Mouse (Mus musculus) NIH3T3 (cell line): ENCODE measurements around the gene Ankrd45.
"Not testable (repeated sequence)": the region's sequence is repeated elsewhere in the genome, so short reads cannot be mapped to it uniquely, and the experiment has no call there.

Experiments
- DNase-seq: peaks from one replicate; pipeline ENCODE4 v3.0.0-alpha.2; 2012; ENCODE audit warnings: low read depth

Gene Ankrd45

DNA sequence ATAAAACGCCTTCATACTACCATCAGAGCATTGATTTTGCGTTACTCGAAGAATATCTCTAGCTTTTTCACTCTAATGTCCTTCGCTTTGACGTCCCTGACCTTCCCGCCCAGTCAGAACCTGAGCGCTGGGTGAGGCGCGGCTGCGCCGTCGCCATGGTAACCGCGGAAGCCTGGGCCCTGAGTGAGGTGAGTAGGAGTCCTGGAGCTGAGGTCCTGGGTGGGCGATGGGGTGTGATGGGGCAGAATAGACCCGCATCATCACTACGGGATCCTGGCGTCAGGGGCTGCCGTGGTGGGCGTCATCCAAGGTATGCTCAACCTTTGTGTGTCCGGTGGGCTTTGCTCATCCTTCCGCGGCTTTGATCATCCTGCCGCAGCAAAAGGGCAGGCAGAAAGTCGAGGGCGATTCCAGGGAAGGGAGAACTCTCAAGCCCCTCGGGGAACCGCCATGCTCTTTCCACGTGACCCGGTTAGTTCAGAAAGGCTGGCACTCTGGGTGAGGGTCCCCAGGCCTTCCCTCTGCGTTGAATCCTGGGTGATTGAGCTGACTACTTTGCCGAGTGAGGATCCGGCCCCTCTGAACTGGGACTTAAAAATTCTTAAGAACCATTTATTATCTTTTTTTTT lies at the start of gene Ankrd45:
Gene Ankrd45, plus strand, starts transcription at position 161 of the 629 bp plus-strand sequence.
- DNase-seq: no peak

DNA sequence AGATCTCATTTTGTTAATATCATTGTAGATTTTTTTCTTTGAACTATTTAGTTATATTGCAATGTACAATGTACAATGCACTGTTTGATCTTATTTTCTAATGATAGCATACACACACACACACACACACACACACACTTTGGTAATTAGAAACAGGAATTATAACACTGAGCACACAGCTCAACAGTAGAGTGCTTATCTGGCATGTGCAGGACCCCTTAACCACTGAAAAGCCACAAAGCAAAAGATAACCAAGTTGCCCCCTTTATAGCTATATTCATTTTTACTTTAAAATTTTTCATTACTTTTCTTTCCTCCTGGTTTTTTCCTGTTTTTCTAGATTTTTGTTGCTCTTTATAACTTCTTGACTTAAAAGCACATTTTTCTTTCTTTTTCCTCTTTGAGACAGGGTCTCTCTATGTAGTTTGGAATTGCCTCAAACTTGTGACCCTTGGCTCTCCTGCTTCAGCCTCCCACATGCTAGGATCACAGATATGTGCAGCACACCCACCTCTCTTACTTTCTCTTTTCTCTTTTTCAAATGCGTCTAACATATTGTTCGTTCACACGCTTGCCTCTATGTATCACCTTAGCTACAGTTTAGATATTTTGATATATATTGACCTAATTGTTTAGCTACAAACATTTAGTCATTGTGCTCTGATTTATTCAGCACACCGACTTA lies 42.6 kb upstream of the Ankrd45 start:
- no peak for DNase-seq

DNA sequence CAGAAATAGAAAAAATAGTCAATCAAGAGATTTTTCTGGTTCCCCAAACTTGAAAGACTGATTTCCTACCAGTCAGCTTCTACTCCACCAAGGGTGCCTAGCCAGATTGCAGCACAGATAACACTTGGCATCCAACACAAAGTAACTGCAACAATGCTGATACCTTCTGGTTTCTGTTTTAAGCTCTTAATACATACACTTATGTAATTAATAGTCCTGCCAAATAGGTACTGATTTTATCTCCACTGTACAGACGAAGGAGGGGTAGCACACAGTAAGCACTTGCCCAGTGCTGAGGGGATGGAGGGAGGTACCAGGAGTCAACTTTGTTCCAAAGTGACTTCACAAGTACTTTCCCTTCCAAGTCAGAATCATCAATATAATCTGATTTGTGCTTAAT lies 38.6 kb upstream of the Ankrd45 start:
- DNase-seq: no peak

DNA sequence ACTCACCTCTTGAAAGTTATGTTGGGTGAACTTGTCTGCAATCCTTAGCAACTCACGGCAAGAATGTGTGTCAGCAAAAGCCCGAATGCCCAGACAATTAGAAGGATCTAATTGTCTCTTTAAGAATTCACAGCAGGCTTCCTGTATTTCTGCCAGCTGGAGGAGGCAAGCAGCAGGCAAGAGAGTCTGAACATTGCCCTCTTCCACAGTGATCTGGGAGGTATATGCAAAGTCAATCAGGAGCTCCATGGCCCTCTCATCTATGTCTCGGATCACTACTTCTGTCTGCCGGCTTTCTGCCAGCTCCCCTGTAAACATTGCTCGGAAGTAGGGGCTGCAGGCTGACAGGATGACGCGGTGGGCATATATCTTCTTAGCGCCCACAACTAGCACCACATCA lies 33.3 kb upstream of the Ankrd45 start:
- DNase-seq: no peak

DNA sequence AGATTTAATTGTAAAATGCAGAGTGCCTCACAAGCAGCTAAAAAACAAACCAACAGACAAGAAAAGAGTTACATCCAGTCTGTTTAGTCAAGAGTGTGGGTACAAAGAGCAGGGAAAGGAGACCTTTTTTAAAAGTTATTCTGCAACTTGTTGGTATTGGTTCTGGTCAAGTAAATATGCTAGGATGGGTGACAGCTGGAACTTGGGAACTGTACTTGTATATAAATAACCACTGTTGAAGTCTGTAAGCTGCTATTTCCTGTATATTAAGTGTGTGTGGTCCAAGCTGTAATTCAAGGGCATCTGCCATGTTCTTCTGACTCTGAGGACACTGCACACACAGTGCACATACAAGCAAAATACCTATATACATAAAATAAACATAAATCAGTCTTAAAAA lies 27.9 kb upstream of the Ankrd45 start:
- no peak for DNase-seq

DNA sequence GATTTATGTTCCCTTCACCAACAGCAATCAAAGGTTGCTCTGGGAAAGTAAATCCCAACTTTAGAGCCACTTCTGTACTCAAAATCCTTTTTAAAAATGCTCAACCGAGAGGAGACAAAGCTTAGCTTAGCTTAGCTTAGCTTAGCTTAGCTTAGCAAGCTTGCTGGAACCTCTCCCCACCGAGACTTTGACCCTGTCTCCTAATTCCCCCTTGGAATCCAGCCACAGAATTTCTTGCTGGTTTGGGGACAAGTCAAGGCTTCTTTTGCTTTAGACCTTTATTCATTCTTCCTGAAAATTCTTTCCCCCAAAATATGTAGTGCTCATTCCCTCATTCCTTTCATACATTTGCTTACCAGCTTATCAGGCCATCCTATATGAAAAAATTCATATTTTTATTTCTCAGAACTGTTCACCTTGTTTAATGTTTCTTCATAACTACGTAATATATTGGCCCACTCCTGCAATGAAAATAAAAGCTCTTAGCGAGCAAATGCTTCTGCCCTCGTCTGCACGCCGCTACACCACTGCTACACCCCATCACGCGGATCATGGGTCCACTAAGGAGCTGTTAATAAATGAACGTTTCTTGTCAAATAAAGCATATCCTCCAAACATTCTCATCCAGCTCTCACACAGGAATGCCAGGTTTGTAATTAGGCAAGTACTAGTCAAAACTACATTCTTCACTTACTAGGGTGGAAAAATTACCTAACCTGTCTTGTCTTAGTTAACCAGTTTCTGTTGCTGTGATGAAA lies 19.7 kb upstream of the Ankrd45 start:
- DNase-seq: no peak

DNA sequence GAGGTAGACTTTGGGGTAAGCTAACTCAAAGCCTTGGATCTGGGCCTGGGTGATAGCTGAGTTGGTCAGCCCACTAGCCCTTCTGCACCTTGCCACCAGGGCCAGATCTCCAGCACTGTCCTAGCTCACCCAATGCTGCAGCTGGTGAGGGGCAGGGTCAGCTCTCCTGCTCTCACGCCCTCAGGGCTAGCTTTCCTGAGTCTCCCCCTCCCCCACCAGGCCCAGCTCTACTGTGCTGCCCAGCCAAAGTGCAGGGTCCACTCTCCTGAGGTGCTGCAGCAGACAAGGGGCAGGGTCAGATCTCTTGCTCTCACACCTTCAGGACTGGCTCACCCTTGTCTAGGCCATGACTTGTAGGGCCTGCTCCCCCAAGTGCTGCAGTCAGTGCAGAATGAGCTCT lies 16.0 kb upstream of the Ankrd45 start:
- no peak for DNase-seq

DNA sequence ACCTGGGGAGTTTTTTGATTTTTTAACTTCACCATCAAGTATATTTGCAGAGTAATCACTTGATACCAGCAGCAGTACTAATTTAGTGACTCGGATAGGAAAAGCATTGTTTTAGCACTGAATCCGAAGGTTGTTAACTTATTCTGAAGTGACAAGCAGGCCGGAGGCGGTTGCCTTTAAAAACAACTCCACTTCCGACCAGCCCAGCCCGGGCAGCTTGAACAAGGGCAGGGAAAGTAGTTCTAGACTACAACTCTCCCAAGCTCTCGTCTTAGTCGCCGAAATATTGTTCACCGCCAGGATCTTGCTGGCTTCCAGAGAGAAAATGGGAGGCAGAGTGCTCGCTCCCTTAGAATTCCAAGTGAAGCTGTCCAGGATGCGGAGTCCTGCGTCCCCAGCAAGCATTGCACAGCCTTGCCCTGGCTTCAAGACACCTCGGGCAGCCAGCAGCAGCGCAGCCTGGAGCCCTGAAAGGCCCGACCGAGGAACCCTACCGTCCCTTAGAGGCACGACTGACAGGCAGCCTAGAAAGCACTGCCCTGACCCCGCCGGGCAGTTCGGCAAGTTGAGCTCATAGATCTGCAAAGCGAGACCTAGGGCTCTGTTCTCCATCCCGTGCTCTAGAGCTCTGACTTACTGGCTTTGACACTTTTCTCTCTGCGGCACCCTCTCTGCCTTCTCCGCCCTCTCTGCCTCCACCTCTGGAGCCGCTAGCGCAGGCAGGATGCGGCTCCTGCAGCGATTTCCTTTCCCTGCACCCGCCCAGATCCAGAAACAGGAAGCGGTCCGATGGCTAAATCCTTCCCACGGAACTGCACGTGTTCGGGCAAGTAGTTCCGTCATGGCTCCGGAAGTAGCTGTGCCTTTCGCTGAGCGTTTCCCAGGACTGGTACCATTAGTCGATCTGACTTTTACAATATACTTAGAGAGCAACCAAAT lies 11.5 kb upstream of the Ankrd45 start, which contains the start of gene Klhl20:
Gene Klhl20, minus strand, starts transcription at position 786 of the 939 bp plus-strand sequence.
- peak; percentile 98 for DNase-seq

DNA sequence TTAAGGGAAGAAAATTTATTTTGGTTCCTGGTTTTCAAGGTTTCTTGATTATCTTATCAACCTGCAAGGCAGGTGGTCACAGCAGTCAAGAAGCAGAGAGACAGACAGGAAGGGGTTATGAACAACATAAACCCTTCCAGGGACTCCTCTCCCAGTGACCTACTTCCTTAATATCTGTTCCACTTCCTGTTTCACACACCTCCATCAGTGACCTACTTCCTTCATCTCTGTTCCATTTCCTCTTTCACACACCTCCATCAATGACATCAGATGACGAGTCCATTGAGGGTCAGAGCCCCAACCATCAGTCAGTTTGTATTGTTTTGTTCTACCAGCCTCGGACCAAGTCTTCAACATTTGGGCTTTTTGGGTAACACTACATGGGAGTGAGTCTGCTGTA lies 3.0 kb upstream of the Ankrd45 start:
- DNase-seq: no peak

DNA sequence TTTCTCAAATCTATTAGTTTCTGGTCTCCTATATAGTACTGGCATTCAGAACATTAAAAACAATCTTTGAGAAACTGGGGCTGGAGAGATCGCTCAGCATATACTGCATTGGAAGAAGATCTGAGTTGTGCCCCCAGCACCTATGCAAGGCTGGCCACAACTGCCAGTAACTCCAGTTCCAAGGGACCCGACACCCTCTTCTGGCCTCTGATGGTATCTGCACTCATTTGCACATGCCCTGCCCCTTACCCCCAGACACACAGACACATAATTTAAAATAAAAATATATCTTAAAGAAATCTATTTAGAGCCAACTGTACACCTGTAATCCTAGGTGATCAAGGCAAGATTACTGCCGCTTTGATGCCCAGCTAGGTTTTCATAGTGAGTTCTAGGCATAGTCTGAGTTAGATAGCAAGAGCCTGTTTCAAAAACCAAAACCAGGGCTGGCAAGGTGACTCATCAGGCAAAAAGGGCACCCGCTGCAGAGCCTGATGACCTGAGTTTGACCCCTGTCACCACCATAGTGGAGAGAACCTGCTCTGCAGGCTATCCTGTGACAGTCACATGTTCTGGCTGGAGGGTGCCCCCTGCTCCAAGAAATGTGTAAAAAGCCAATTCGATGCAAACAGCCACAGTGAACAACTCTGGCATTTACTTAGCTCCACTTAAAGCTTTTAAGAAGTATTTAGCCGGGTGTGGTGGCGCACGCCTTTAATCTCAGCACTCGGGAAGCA lies 2.3 kb upstream of the Ankrd45 start:
- no peak for DNase-seq

DNA sequence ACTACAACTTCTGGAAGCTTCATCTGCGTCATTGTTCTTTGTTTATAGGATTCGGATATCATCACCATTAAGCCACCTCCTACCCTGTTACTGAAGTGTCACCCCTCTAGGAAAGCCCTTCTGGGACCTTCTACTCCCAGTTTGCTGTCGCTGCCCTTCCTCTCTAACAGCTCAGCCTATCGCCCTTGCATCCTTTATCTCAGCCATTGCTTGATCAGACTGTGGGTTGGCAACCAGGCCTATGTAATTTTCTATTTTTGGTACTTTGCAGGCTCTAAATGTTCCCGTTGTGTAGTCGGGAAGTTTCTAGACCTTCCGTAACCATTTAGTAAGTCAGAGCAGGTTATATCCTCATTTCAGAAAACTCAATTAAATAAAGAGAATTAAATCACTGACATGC lies 725 bp downstream of the Ankrd45 start:
- no peak for DNase-seq

DNA sequence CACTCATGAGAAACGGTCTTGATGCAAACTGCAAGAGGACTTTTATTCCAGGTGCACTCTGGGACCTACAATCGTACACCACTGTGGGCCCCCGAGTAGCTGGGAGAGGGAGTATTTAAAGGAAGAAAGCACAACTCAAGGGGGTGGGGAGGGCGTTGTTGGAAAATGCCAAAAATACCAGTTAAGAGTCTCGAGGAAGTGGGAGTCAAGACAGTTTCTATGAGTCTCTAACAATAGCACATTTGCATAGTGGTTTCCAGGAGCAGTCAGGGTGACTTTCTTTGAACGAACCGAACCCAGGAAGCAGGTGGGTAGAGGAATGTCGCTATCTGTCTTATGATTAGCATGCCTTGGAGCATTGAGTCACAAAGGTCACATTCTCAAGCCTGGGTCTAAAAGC lies 3.1 kb downstream of the Ankrd45 start:
- not testable (repeated sequence) for DNase-seq

DNA sequence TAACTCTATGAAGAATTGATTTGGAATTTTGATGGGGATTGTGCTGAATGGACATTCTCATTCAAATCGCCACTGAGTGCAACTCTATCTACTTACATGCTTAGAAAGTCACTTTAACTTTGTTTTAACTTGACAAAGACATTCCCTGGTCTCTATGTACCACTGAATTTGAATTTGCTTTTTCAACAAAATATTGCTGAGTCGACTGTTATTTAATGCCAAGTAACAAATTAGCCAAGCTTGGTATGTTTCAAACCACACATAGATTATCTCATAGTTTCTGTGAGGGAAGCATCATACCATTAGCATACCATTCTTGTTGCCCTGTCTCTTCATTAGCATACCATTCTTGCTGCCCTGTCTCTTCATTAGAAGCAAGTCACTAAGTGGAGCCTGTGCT lies 5.4 kb downstream of the Ankrd45 start:
- DNase-seq: no peak

DNA sequence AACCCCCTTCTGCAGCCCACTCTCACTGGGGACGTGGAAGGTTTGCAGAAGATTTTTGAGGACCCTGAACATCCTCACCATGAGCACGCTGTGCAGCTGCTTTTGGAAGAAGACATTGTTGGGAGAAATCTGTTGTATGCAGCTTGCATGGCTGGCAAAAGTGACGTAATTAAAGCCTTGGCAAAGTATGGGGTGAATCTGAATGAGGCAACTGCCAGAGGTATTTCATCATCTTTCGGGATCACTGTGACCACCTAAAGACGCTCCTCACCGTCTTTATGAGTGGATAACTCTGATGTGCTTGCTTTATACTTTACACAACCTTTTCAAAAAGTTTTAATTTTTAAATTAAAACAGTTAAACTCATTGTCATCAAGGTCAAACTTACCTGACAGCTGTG lies 8.6 kb downstream of the Ankrd45 start:
- peak; percentile 62 for DNase-seq

DNA sequence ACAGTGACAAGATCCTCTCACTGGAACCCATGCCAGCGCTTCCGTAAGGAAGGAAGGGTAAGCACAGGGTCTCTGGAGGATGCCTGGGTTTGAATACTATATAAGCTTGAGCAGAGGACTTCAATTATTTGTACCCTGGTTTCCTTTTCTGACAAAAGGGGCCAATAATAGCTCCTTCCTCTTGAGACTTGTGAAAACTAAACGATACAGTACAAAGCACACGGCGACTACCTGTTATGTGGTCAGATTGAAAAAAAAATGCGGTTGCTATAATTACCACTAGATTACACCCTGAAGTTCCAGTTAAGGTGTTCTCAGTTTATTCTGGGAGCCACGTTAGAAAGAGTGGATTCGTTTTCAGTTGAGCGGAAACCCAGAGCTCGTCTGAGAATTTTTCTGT lies 14.1 kb downstream of the Ankrd45 start:
- DNase-seq: no peak

DNA sequence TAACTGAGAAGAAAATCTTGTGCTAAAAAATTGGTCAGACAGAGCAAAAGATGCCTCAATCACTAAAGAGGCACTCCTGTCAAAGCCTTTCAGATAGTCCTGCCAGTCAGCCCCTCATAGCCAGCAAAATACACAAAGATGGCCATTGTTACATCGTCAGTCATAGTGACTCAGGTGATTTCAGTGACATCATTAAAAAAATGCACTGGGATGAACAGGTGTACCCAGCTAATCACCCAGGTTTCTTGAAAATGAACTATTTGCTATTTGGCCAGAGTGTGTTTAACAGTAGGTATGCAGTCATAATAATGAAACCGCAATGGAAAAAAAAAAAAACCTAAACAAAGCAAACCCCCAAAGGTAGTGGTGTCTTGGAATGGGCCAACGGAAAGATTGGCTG lies 16.7 kb downstream of the Ankrd45 start, which contains the start of gene Tex50:
Gene Tex50, minus strand, starts transcription at position 101 of the 400 bp plus-strand sequence.
- DNase-seq: no peak

DNA sequence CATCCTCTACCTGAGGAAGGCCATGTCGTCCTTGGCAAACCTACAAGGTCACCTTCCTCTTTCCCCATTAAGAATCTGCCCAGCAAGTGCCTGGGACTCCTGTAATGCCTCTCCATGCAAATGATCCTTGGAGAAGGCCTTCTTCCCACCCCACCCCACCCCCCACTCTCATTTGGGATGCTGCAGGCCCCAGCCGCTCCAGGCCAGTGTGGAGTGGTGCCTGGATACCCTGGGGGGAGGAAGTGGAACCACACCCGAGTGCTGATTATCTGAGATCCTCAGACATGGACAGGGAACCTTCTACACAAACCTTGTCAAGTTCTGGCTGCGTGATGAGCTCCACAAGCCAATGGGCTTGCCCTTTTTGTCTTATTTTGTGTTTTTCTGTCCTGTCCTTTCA lies 17.8 kb downstream of the Ankrd45 start:
- DNase-seq: no peak

DNA sequence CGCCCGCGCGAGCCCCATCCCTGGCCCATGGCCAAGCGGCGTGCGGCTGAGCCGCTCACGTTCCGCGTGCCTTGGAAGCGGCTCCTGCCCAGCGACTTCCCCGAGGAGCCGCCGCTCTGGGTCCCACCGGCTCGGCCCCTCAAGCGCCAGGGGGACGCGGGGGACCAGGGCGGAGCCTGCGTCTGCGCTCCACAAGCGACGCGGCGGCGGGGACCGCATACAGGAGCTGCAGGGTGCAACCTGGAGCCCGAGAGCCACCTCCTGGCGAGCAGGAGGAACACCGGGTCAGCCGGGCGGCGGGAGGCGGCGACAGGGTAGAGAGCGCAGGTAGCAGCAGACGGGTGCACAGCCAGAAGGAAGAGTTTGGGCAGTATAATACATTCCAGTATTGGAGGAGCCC lies 28.2 kb downstream of the Ankrd45 start:
- peak; percentile 10 for DNase-seq

DNA sequence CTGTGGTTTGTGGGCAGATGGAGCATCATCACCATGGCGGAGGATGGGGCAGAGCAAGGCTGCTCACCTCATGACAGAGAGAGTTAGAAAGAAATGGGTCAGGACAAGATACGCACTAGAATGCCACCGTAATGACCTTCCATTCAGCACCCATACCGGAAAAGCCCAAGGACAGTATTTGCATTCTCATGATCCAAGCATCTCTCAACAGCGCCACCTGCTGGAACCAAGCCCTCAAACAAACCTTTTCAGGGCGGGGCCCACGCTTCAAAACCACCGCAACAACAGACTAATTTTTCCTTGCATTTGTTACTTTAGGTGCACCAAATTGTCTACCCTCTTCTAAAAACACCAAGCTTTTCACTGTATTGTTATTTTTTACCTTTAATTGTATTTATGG lies 38.2 kb downstream of the Ankrd45 start:
- DNase-seq: peak; percentile 71

DNA sequence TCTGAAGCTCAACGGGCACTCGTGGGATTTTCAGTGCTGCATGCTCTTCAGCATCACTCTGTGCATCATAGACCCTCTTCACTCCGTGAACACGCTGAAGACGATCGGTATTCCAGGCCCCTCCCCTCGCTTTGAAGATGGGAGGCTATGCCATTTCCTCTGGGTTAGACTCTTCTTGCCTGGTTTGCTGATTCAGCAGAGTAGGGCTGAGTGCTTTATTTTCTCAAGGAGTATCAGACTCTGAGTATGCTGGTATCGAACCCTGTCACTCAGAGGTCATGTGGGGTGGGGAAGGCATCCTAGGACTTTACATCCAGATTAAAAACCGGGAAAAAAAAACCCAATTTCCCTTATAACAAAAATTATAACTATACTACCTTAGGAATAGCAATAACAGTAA lies 39.9 kb downstream of the Ankrd45 start:
- no peak for DNase-seq

DNA sequence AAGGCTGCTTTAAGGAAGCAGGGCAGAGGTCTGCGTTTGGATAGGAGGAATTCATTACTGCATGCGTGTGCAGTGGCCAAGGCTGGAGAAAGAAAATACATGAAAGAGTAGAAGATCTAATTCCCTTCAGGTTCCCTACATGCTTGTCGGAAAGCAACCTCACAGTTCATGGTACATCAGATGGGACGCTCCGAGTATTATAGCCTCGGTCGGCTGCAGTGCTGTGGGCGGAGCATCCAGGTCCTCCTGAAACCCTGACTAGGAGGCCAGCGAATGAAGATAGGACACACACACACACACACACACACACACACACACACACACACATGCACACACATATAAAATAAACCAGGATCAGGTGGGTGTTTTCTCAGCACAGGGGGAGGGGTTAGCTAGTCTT lies 41.2 kb downstream of the Ankrd45 start:
- DNase-seq: no peak
